Mouse (Mus musculus) testis, adult 2 months (tissue): ENCODE results near the gene 4931428L18Rik.

Source experiments
- CTCF ChIP-seq: fragments of 200-500 bp; IDR thresholded peaks from 2 replicates; pipeline ENCODE4 v1.5.1; 2012; ENCODE audit warnings: low read depth, mild to moderate bottlenecking, inconsistent platforms, low read length, moderate library complexity; ENCODE audit not compliant: control insufficient read depth, insufficient read depth, insufficient replicate concordance
- POLR2A ChIP-seq: fragments of 200-500 bp; IDR thresholded peaks from 2 replicates; pipeline ENCODE4 v1.6.1; 2012; ENCODE audit warnings: low read depth, mild to moderate bottlenecking, inconsistent platforms, low read length, moderate library complexity; ENCODE audit not compliant: control insufficient read depth

DNA sequence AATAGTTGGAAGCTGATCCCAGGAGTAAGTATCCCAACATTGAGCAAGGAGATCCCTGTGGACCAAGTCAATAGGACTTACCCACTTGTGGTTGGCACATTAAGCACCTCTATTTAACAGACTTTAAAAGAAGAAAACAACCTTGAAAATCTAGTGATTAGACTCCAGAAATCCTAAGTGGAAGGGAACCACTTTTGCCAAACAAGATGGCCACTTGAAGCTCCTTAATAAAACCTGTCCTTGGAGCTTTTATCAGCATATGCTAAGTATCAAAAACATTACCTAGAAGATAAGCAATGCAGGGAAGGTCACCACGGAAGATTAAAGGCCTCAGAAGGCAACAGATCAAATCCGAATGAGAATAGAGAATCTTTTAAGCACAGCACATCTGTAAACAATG is 270.7 kb downstream of the 4931428L18Rik start:
- TF ChIP-seq CTCF, result no peak
- no peak for TF ChIP-seq POLR2A
